Mouse (Mus musculus) hindbrain, postnatal 0 days (tissue): Measurements from ENCODE around the gene Olfr1015. TPM values are rescaled to one million over a fixed set of nuclear protein-coding genes. Genes with fewer than 3 reads are reported as not detected.

ENCODE experiments used
- ATAC-seq: fragments of 200-750 bp; cut with Nextera tagmentation; 2 replicates; pipeline ENCODE4 v1.8.0; 2017; ENCODE audit warnings: mild to moderate bottlenecking, moderate TSS enrichment, moderate library complexity
- DNase-seq: peaks from one replicate; pipeline ENCODE4 v3.0.0-alpha.2; 2015; ENCODE audit warnings: low spot score
- H3K27ac ChIP-seq: fragments of 300-500 bp; sonication (generic); 2 replicates; pipeline ENCODE4 v1.5.1; 2014; ENCODE audit warnings: mild to moderate bottlenecking
- H3K27me3 ChIP-seq: fragments of 300-500 bp; sonication (generic); 2 replicates; pipeline ENCODE4 v1.6.1; 2014; ENCODE audit warnings: low read length, mixed read lengths; ENCODE audit not compliant: insufficient read depth
- H3K36me3 ChIP-seq: fragments of 300-500 bp; sonication (generic); 2 replicates; pipeline ENCODE4 v1.6.1; 2014; ENCODE audit warnings: low read length, mixed read lengths; ENCODE audit not compliant: insufficient read depth
- H3K4me1 ChIP-seq: fragments of 300-500 bp; sonication (generic); 2 replicates; pipeline ENCODE4 v1.6.1; 2014; ENCODE audit warnings: antibody characterized with exemption, low read length, mixed read lengths; ENCODE audit not compliant: insufficient read depth
- H3K4me2 ChIP-seq: fragments of 300-500 bp; sonication (generic); 2 replicates; pipeline ENCODE4 v1.6.1; 2014; ENCODE audit warnings: low read depth, mild to moderate bottlenecking, low read length, moderate library complexity, mixed read lengths
- H3K4me3 ChIP-seq: fragments of 300-500 bp; sonication (generic); 2 replicates; pipeline ENCODE4 v1.5.1; 2014; ENCODE audit warnings: low read length
- H3K9ac ChIP-seq: fragments of 300-500 bp; sonication (generic); replicated peaks from 2 replicates; pipeline ENCODE4 v1.6.1; 2014; ENCODE audit warnings: mild to moderate bottlenecking, low read length, moderate library complexity, mixed read lengths
- H3K9me3 ChIP-seq: fragments of 300-500 bp; sonication (generic); 2 replicates; pipeline ENCODE4 v1.6.1; 2016; ENCODE audit warnings: low read length, mixed read lengths
- CTCF ChIP-seq: IDR thresholded peaks from 2 replicates; pipeline ENCODE4 v1.5.1; 2016; ENCODE audit warnings: antibody characterized with exemption, control low read depth, low read depth
- WGBS: fragments of 180-500 bp; shearing (Covaris S2); extraction: QIAGEN DNeasy Blood & Tissue Kit; methylation state at CpG from one replicate; pipeline ENCODE4 v1.1.7; 2014; 5-methylcytosine and 5-hydroxymethylcytosine counted together
- polyA plus RNA-seq: library from polyadenylated mRNA; unstranded; fragments of >200 nt; fragmentation: Nextera tagmentation; extraction: Ambion mirVana; gene quantifications from 2 replicates; pipeline ENCODE4 v1.2.1, GENCODE M21; 2015
- total RNA-seq: library from RNA; depleted of rRNA; stranded (reverse); fragments of >200 nt; gene quantifications from 2 replicates; pipeline ENCODE4 v1.2.3, GENCODE M21; 2014; rRNA removed

The Olfr1015 gene
- total and polyA plus RNA-seq, 2 experiments from 2014 or later: not detected

DNA sequence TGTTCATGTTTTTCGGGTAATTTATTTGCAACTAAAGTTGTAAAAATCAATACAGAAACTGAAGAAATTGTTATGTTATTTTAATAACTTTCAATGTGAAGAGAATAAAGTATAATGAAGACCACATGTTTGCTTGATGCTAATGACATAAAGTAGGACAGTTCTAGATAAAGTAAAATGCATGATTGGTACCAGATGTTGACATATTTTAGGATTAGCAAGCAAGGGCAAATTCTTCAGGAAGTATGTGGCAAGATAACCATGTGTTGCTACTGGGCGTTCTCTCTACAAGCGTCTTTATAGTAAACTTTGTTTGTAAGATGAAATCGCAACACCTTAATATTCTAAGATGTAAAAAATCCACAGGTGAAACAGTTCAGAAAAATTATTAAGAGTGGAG is 22.7 kb downstream of the Olfr1015 start:
- H3K4me3 ChIP-seq: no peak overlapping the region
- TF ChIP-seq CTCF: no peak
- 91% methylated on average over 4 of the region's 4 CpGs for WGBS
- H3K4me2 ChIP-seq: no peak overlapping the region
- no peaks in the 10 kb centered on the region for H3K27me3 ChIP-seq
- ATAC-seq (no peak), DNase-seq (no peak)
- H3K36me3 ChIP-seq: no peaks in the 10 kb centered on the region
- H3K9me3 ChIP-seq: no peaks in the 10 kb centered on the region
- no peak overlapping the region for H3K9ac ChIP-seq
- H3K27ac ChIP-seq: no peak overlapping the region
- no peaks in the 10 kb centered on the region for H3K4me1 ChIP-seq

DNA sequence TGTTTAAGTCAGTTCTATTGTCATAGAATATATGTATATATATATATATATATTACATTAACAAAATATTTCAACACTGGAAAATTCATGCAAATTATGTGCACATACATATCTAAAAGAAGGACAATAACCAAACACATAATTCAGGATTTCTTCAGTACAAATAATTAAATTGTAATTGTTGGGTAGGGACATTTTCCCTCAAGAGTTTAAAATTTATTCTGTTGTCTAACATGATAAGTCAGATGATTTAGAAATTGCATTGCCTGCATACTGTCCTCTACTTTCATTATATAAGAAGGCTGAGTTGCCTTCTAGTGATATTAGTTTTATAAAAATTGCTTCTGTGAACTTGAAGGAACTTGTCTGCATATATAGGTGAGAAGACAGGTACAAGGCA is 36.4 kb downstream of the Olfr1015 start, which contains the start of gene Olfr1018:
Olfr1018 (plus strand) TSS at position 301 of the 400 bp plus-strand sequence.
- no peaks in the 10 kb centered on the region for H3K27me3 ChIP-seq
- no peak for TF ChIP-seq CTCF

More for the DNA sequence above, 36.4 kb downstream of the Olfr1015 start, which contains the start of gene Olfr1018:
- no peaks in the 10 kb centered on the region for H3K36me3 ChIP-seq
- no peak for DNase-seq
- H3K4me3 ChIP-seq: no peak within 1 kb of the TSS
- no peak for ATAC-seq
- no peak within 1 kb of the TSS for H3K9ac ChIP-seq
- H3K4me1 ChIP-seq: no peaks in the 10 kb centered on the region
- no peak within 1 kb of the TSS for H3K4me2 ChIP-seq
- no peak within 1 kb of the TSS for H3K27ac ChIP-seq
- no peaks in the 10 kb centered on the region for H3K9me3 ChIP-seq

Other genes starting within 250 kb of the Olfr1015 start
- not detected in 2 replicates for gene Olfr996, start 202.8 kb upstream of the Olfr1015 start, total RNA-seq
- gene Olfr996, start 202.8 kb upstream of the Olfr1015 start, polyA plus RNA-seq: not detected in 2 replicates
- not detected in 2 replicates for gene Olfr998, start 193.1 kb upstream of the Olfr1015 start, total RNA-seq
- gene Olfr998, start 193.1 kb upstream of the Olfr1015 start, polyA plus RNA-seq: not detected in 2 replicates
- not detected in 2 replicates for gene Olfr1000, start 170.1 kb upstream of the Olfr1015 start, total RNA-seq
- gene Olfr1000, start 170.1 kb upstream of the Olfr1015 start, polyA plus RNA-seq: not detected in 2 replicates
- gene Olfr1002, start 131.3 kb upstream of the Olfr1015 start, total RNA-seq: not detected in 2 replicates
- gene Olfr1002, start 131.3 kb upstream of the Olfr1015 start, polyA plus RNA-seq: not detected in 2 replicates
- gene Olfr154, start 117.6 kb upstream of the Olfr1015 start, total RNA-seq: not detected in 2 replicates
- gene Olfr154, start 117.6 kb upstream of the Olfr1015 start, polyA plus RNA-seq: not detected in 2 replicates
- gene Olfr1006, start 103.2 kb upstream of the Olfr1015 start, total RNA-seq: not detected in 2 replicates
- gene Olfr1006, start 103.2 kb upstream of the Olfr1015 start, polyA plus RNA-seq: not detected in 2 replicates
- not detected in 2 replicates for gene Olfr1008, start 92.6 kb upstream of the Olfr1015 start, total RNA-seq
- gene Olfr1008, start 92.6 kb upstream of the Olfr1015 start, polyA plus RNA-seq: not detected in 2 replicates
- not detected in 2 replicates for gene Olfr1009, start 66.6 kb upstream of the Olfr1015 start, total RNA-seq
- gene Olfr1009, start 66.6 kb upstream of the Olfr1015 start, polyA plus RNA-seq: not detected in 2 replicates
- not detected in 2 replicates for gene Olfr1012, start 19.3 kb upstream of the Olfr1015 start, total RNA-seq
- gene Olfr1012, start 19.3 kb upstream of the Olfr1015 start, polyA plus RNA-seq: not detected in 2 replicates
- not detected in 2 replicates for gene Olfr1013, start 14.9 kb upstream of the Olfr1015 start, total RNA-seq
- not detected in 2 replicates for gene Olfr1013, start 14.9 kb upstream of the Olfr1015 start, polyA plus RNA-seq
- gene Olfr1014, start 9.3 kb upstream of the Olfr1015 start, total RNA-seq: not detected in 2 replicates
- not detected in 2 replicates for gene Olfr1014, start 9.3 kb upstream of the Olfr1015 start, polyA plus RNA-seq
- gene Olfr1016, start 20.5 kb downstream of the Olfr1015 start, total RNA-seq: not detected in 2 replicates
- gene Olfr1016, start 20.5 kb downstream of the Olfr1015 start, polyA plus RNA-seq: not detected in 2 replicates
- not detected in 2 replicates for gene Olfr1018, start 36.5 kb downstream of the Olfr1015 start, total RNA-seq
- gene Olfr1018, start 36.5 kb downstream of the Olfr1015 start, polyA plus RNA-seq: not detected in 2 replicates
- not detected in 2 replicates for gene Olfr1019, start 63.5 kb downstream of the Olfr1015 start, total RNA-seq
- gene Olfr1019, start 63.5 kb downstream of the Olfr1015 start, polyA plus RNA-seq: not detected in 2 replicates
- gene Olfr1020, start 65.0 kb downstream of the Olfr1015 start, total RNA-seq: not detected in 2 replicates
- gene Olfr1020, start 65.0 kb downstream of the Olfr1015 start, polyA plus RNA-seq: not detected in 2 replicates
- not detected in 2 replicates for gene Olfr1022, start 86.6 kb downstream of the Olfr1015 start, total RNA-seq
- not detected in 2 replicates for gene Olfr1022, start 86.6 kb downstream of the Olfr1015 start, polyA plus RNA-seq
- gene Olfr1023, start 103.6 kb downstream of the Olfr1015 start, total RNA-seq: not detected in 2 replicates
- not detected in 2 replicates for gene Olfr1023, start 103.6 kb downstream of the Olfr1015 start, polyA plus RNA-seq
- gene Olfr1024, start 123.0 kb downstream of the Olfr1015 start, total RNA-seq: not detected in 2 replicates
- not detected in 2 replicates for gene Olfr1024, start 123.0 kb downstream of the Olfr1015 start, polyA plus RNA-seq
- not detected in 2 replicates for gene Olfr1025-ps1, start 133.2 kb downstream of the Olfr1015 start, total RNA-seq
- not detected in 2 replicates for gene Olfr1025-ps1, start 133.2 kb downstream of the Olfr1015 start, polyA plus RNA-seq
- gene Olfr1026, start 139.5 kb downstream of the Olfr1015 start, total RNA-seq: not detected in 2 replicates
- gene Olfr1026, start 139.5 kb downstream of the Olfr1015 start, polyA plus RNA-seq: not detected in 2 replicates
- not detected in 2 replicates for gene Olfr1028, start 168.4 kb downstream of the Olfr1015 start, total RNA-seq
- not detected in 2 replicates for gene Olfr1028, start 168.4 kb downstream of the Olfr1015 start, polyA plus RNA-seq
- gene Olfr1029, start 191.9 kb downstream of the Olfr1015 start, total RNA-seq: not detected in 2 replicates
- gene Olfr1029, start 191.9 kb downstream of the Olfr1015 start, polyA plus RNA-seq: not detected in 2 replicates
- not detected in 2 replicates for gene Olfr1030, start 197.3 kb downstream of the Olfr1015 start, total RNA-seq
- gene Olfr1030, start 197.3 kb downstream of the Olfr1015 start, polyA plus RNA-seq: not detected in 2 replicates
- not detected in 2 replicates for gene Olfr1031, start 208.3 kb downstream of the Olfr1015 start, total RNA-seq
- not detected in 2 replicates for gene Olfr1031, start 208.3 kb downstream of the Olfr1015 start, polyA plus RNA-seq
- not detected in 2 replicates for gene Olfr1032, start 223.5 kb downstream of the Olfr1015 start, total RNA-seq
- gene Olfr1032, start 223.5 kb downstream of the Olfr1015 start, polyA plus RNA-seq: not detected in 2 replicates
- 0.21 and 1.1 TPM in 2 replicates for gene Olfr1033, start 238.6 kb downstream of the Olfr1015 start, total RNA-seq
- gene Olfr1033, start 238.6 kb downstream of the Olfr1015 start, polyA plus RNA-seq: 0.29 and 1.6 TPM in 2 replicates